ENCODE assay signal across 30 mouse cellular contexts in the genomic region with DNA sequence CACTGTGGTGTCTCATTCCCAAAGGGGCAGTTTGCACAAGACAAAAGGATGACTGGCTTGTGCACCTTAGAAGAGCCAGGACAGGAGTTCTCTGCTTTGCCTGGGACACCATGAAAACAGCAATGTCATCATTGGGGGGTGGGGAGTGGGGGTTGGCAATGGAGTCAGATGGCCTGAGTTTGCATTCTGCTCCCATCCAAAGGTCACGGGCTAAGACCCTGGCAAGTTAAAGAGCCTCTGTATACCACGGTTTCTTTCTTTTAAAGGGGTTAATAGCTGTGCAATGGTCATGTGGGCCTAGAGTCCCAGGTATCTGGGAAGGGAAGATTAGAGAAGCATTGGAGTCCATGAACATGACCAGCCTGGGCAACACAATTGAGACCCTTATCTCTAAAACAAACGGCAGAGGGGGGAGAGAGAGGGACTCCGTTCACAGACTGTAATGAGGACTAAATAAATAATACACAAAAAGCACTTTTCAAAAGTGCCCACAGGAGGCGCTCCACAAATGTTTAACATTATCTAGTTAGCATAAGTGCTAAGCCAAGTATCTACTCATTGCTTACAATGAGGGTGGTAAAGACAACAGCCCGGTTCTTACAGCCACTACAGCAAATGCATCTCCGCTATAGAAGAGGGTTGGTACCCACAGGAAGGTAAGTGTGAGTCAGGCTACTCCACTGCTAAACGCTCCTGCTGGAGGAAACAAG. TPM values are rescaled to one million over a fixed set of nuclear protein-coding genes. Genes with fewer than 3 reads are reported as not detected.
DNase-seq lines count a peak whose midpoint lies in the region; ATAC-seq and TF ChIP-seq lines count a peak whose summit lies in the region.
"Had no signal": no experiment of that assay in that cellular context is flagged by ENCODE, and none has a peak within 500 bp of the region (broad histone marks: within the 10 kb centered on the region; RNA-seq: fewer than 3 reads in every experiment).

No protein-coding gene starts in this region.

- ATAC-seq in liver, postnatal 0 days, result no peak
- ATAC-seq in activated CD4-positive, CD25-positive, alpha-beta regulatory T cell, adult 4 months, result no peak
- no peak for ATAC-seq in midbrain, embryonic 13.5 days
- ATAC-seq: forebrain, embryonic 14.5 days; intestine, postnatal 0 days; lung, postnatal 0 days had no signal

- H3K9ac ChIP-seq in liver, adult 2 months (ENCODE audit: low read depth, low read length), result peak overlapping the region; percentile 19
- no peak overlapping the region for H3K9ac ChIP-seq in liver, postnatal 0 days (replicated peaks)
- H3K9ac ChIP-seq in midbrain, embryonic 13.5 days (replicated peaks), result no peak overlapping the region
- H3K9ac ChIP-seq: embryonic facial prominence, embryonic 12.5 days; heart, embryonic 12.5 days; hindbrain, embryonic 14.5 days had no signal

- TF ChIP-seq EP300 in liver, postnatal 0 days (IDR thresholded peaks at IDR 0.05; ENCODE audit: low read depth), result no peak

- peak; percentile 28 for DNase-seq in kidney, adult 11 months
- DNase-seq in kidney, postnatal 10 days, result no peak
- peak; percentile 69 for DNase-seq in liver, adult 2 months (ENCODE audit: extremely low read depth, low read depth, low spot score)
- DNase-seq in liver, postnatal 0 days, result no peak
- DNase-seq in ES-CJ7 (ENCODE audit: low read depth, low spot score), result peak; percentile 46
- DNase-seq in yolk sac, embryonic 10.5 days (ENCODE audit: low spot score), result peak; percentile 85
- DNase-seq: adrenal gland, postnatal 14 days; cerebellum, adult 11 months; cerebellum, adult 9-10 months; embryo, embryonic 11 days; gastrocnemius, postnatal 36 days; heart, adult 2 months; liver; lung, adult 18-20 months; midbrain, embryonic 14.5 days; right cerebral cortex, adult 18-20 months; spleen, adult 18-20 months; thymus, postnatal 14 days had no signal

- H3K79me2 ChIP-seq in liver, adult 2 months (ENCODE audit: control insufficient read depth, insufficient read depth, low read length), result peaks cover 8% of the 10 kb centered on the region

- WGBS in liver, adult 2 months, result 52% methylated on average over 8 of the region's 8 CpGs
- WGBS in liver, postnatal 0 days (ENCODE audit: insufficient replicate concordance), result 55% methylated on average over 8 of the region's 8 CpGs
- 72% methylated on average over 8 of the region's 8 CpGs for WGBS in midbrain, embryonic 13.5 days

- no peak overlapping the region; the same call in 1 of the 2 replicates for H3K4me2 ChIP-seq in liver, postnatal 0 days (ENCODE audit: low read depth, low read length)
- no peak overlapping the region for H3K4me2 ChIP-seq in midbrain, embryonic 13.5 days (replicated peaks)
- H3K4me2 ChIP-seq: embryonic facial prominence, embryonic 12.5 days; heart, embryonic 12.5 days; hindbrain, embryonic 14.5 days had no signal

- TF ChIP-seq CTCF in liver, adult 2 months (IDR thresholded peaks at IDR 0.05; ENCODE audit: low read depth, low read length), result no peak
- TF ChIP-seq CTCF in liver, postnatal 0 days (IDR thresholded peaks at IDR 0.05; ENCODE audit: low read depth), result no peak

- H3K9me3 ChIP-seq in liver, postnatal 0 days (ENCODE audit: low read length), result no peaks in the 10 kb centered on the region
- no peaks in the 10 kb centered on the region for H3K9me3 ChIP-seq in midbrain, embryonic 13.5 days
- H3K9me3 ChIP-seq: embryonic facial prominence, embryonic 12.5 days; heart, embryonic 12.5 days had no signal

- no peak for TF ChIP-seq POLR2A in liver, adult 2 months (IDR thresholded peaks at IDR 0.05; ENCODE audit: extremely low read depth, insufficient read depth, low read length)

- H3K27me3 ChIP-seq in liver, adult 2 months (ENCODE audit: control insufficient read depth, insufficient read depth, low read length), result no peaks in the 10 kb centered on the region
- H3K27me3 ChIP-seq in liver, postnatal 0 days (ENCODE audit: insufficient read depth, low read length), result 0 out of 2 replicates have a peak, but pooled peaks cover 4% of the 10 kb centered on the region
- peaks cover 20% of the 10 kb centered on the region for H3K27me3 ChIP-seq in midbrain, embryonic 13.5 days

- H3K4me3 ChIP-seq in liver, adult 2 months (ENCODE audit: insufficient read depth, low read depth, low read length), result peak overlapping the region; percentile 27
- H3K4me3 ChIP-seq in liver, postnatal 0 days (ENCODE audit: low read depth, low read length), result no peak overlapping the region
- H3K4me3 ChIP-seq in midbrain, embryonic 13.5 days (replicated peaks), result no peak overlapping the region
- H3K4me3 ChIP-seq: embryonic facial prominence, embryonic 12.5 days; heart, adult 2 months; heart, embryonic 12.5 days had no signal

- peaks cover 12% of the 10 kb centered on the region for H3K4me1 ChIP-seq in liver, adult 2 months (ENCODE audit: control insufficient read depth, insufficient read depth, low read length)
- H3K4me1 ChIP-seq in liver, postnatal 0 days (ENCODE audit: insufficient read depth), result peaks cover 8% of the 10 kb centered on the region
- H3K4me1 ChIP-seq in midbrain, embryonic 13.5 days (replicated peaks), result peaks cover 14% of the 10 kb centered on the region

- H3K27ac ChIP-seq in liver, adult 2 months (replicated peaks; ENCODE audit: insufficient read depth, low read depth, low read length), result peak overlapping the region; percentile 68
- no peak overlapping the region for H3K27ac ChIP-seq in liver, postnatal 0 days (ENCODE audit: low read depth)
- no peak overlapping the region for H3K27ac ChIP-seq in midbrain, embryonic 13.5 days
- H3K27ac ChIP-seq: embryonic facial prominence, embryonic 12.5 days; heart, adult 2 months; hindbrain, embryonic 14.5 days; macrophage had no signal

- no peaks in the 10 kb centered on the region; the same call in 1 of the 2 replicates for H3K36me3 ChIP-seq in liver, adult 2 months (ENCODE audit: control insufficient read depth, insufficient read depth, low read length)
- H3K36me3 ChIP-seq in liver, postnatal 0 days (replicated peaks; ENCODE audit: insufficient read depth, low read length), result no peaks in the 10 kb centered on the region
- H3K36me3 ChIP-seq in midbrain, embryonic 13.5 days, result no peaks in the 10 kb centered on the region
- H3K36me3 ChIP-seq: embryonic facial prominence, embryonic 12.5 days; heart, embryonic 12.5 days had no signal

RNA-seq across cellular contexts. Expression of a gene that starts 3.7 kb away (rescaled TPM):
- 64.2 and 98.4 TPM in 2 replicates for total RNA-seq in liver, adult 2 months (2014; rRNA removed)
- 94.1 and 134 TPM in 2 replicates for polyA plus RNA-seq in liver, adult 2 months (2012; rRNA removed)
- polyA plus RNA-seq in liver, postnatal 0 days (2015; fragmentation: Nextera tagmentation; extraction: Ambion mirVana), result 33.2 and 34.6 TPM in 2 replicates
- under 1 TPM; 0.15 to 0.23 TPM for polyA plus RNA-seq in activated CD4-positive, CD25-positive, alpha-beta regulatory T cell, adult 4 months (2017; shearing (Covaris generic))
- polyA plus RNA-seq in midbrain, embryonic 13.5 days (2015; fragmentation: Nextera tagmentation; extraction: Ambion mirVana), result 10.6 and 11.4 TPM in 2 replicates
- total RNA-seq: gastrocnemius, postnatal 36 days; hematopoietic stem cell, adult 5-6 weeks; megakaryocyte-erythroid progenitor cell, adult 5-6 weeks; monocyte, adult 5-6 weeks had no signal

Comparison
In these comparisons a context has a peak if more than half of its experiments do, and no peak if none do; other contexts are left out.
1. DNase-seq: peak in kidney, adult 11 months (single experiment), liver, adult 2 months (single experiment), ES-CJ7 (single experiment) and yolk sac, embryonic 10.5 days (single experiment); none in kidney, postnatal 10 days (single experiment) and liver, postnatal 0 days (single experiment).